Mouse (Mus musculus) intestine, embryonic 16.5 days (tissue): Measurements from ENCODE around the gene Dcbld1. TPM values are rescaled to one million over a fixed set of nuclear protein-coding genes. Genes with fewer than 3 reads are reported as not detected.
"Not testable (repeated sequence)": the region's sequence is repeated elsewhere in the genome, so short reads cannot be mapped to it uniquely, and the experiment has no call there.

Experiments used
- ATAC-seq: fragments of 200-750 bp; cut with Nextera tagmentation; 2 replicates; pipeline ENCODE4 v1.8.0; 2017; ENCODE audit warnings: moderate TSS enrichment, moderate library complexity
- H3K27ac ChIP-seq: fragments of 300-500 bp; sonication (generic); 2 replicates; pipeline ENCODE4 v1.5.1; 2014; ENCODE audit warnings: mild to moderate bottlenecking, low read length
- H3K27me3 ChIP-seq: fragments of 300-500 bp; sonication (generic); replicated peaks from 2 replicates; pipeline ENCODE4 v1.6.1; 2014; ENCODE audit warnings: low read length, control low read depth, mixed read lengths; ENCODE audit not compliant: control insufficient read depth, insufficient read depth
- H3K36me3 ChIP-seq: fragments of 300-500 bp; sonication (generic); 2 replicates; pipeline ENCODE4 v1.6.1; 2014; ENCODE audit warnings: low read length, control low read depth; ENCODE audit not compliant: control insufficient read depth, insufficient read depth
- H3K4me1 ChIP-seq: fragments of 300-500 bp; sonication (generic); 2 replicates; pipeline ENCODE4 v1.6.1; 2014; ENCODE audit warnings: low read length, control low read depth, mixed read lengths; ENCODE audit not compliant: control insufficient read depth, insufficient read depth
- H3K4me2 ChIP-seq: fragments of 300-500 bp; sonication (generic); 2 replicates; pipeline ENCODE4 v1.6.1; 2014; ENCODE audit warnings: low read depth, low read length, control low read depth
- H3K4me3 ChIP-seq: fragments of 300-500 bp; sonication (generic); 2 replicates; pipeline ENCODE4 v1.5.1; 2014; ENCODE audit warnings: mild to moderate bottlenecking, low read length
- H3K9ac ChIP-seq: fragments of 300-500 bp; sonication (generic); 2 replicates; pipeline ENCODE4 v1.6.1; 2014; ENCODE audit warnings: low read depth, low read length
- H3K9me3 ChIP-seq: fragments of 300-500 bp; sonication (generic); 2 replicates; pipeline ENCODE4 v1.6.1; 2016; ENCODE audit warnings: low read length, control low read depth; ENCODE audit not compliant: control insufficient read depth
- WGBS: fragments of 180-500 bp; shearing (Covaris S2); extraction: QIAGEN DNeasy Blood & Tissue Kit; methylation state at CpG from one replicate; pipeline ENCODE4 v1.1.7; 2014; 5-methylcytosine and 5-hydroxymethylcytosine counted together
- polyA plus RNA-seq: library from polyadenylated mRNA; unstranded; fragments of >200 nt; fragmentation: Nextera tagmentation; extraction: Ambion mirVana; gene quantifications from 2 replicates; pipeline ENCODE4 v1.2.1, GENCODE M21; 2015

Gene Dcbld1
- polyA plus RNA-seq, 1 experiment from 2014 or later, result 45.9 TPM

DNA sequence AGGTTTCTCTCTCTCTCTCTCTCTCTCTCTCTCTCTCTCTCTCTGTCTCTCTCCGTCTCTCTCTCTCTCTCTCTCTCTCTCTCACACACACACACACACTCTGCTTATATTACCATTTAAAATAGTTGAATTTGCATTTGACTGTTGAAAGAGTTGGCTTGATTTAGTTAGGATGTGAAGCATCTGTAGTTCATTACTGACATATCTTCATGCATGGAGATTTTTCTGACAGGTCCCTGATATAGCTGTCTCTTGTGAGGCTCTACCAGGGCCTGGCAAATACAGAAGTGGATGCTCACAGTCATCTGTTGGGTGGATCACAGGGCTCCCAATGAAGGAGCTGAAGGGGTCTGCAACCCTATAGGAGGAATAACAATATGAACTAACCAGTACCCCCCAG is 59.0 kb downstream of the Dcbld1 start:
- not testable (repeated sequence) for ATAC-seq, H3K9ac ChIP-seq, H3K4me1 ChIP-seq

DNA sequence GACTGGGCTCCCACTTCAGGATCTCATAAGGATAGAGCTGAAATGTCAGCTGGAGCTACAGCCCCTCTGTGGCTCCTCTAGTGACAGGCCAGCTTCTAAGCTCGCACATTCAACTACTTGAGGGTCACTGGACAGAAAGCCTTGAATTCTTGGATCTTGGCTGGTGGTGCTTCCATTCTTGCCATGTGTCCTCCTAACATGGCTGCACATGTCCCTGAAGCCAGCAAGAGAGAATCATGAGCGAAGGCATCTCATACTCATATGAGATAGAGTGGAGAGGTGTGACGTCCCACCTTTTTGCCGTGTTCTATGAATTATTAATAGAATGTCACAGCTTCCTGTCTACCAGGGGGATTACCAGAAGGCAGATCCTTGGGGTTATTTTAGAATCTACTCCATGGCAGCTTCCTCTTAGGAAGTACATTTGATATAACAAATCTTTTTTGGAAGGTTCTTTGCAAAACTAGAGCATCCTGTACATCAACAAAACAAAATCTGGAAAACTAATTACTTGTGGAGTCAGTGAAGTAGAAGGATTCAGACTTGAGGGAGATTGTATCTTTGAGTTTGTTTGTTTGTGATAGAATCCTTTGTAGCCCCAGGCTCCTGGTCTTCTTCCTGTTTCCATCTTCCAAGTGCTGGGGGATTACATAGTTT is 60.6 kb downstream of the Dcbld1 start:
- Histone ChIP-seq H3K9ac (no peak overlapping the region), H3K4me2 (no peak overlapping the region), H3K9me3 (no peaks in the 10 kb centered on the region), H3K27ac (no peak overlapping the region), H3K4me1 (no peaks in the 10 kb centered on the region), H3K36me3 (no peaks in the 10 kb centered on the region), H3K27me3 (no peaks in the 10 kb centered on the region), H3K4me3 (no peak overlapping the region)
- no peak for ATAC-seq
- 78% methylated on average over 4 of the region's 4 CpGs for WGBS

More for the DNA sequence above, 59.0 kb downstream of the Dcbld1 start:
- H3K4me2 ChIP-seq, H3K36me3 ChIP-seq, H3K27me3 ChIP-seq, H3K27ac ChIP-seq, H3K9me3 ChIP-seq, H3K4me3 ChIP-seq: not testable (repeated sequence)
- WGBS, result 74% methylated on average over 1 of the region's 1 CpGs

GRCm38 (mm10) chr10:52295934-52296333 is 62.5 kb downstream of the Dcbld1 start:
- no peaks in the 10 kb centered on the region for H3K4me1 ChIP-seq
- no peak overlapping the region for H3K27ac ChIP-seq
- H3K4me2 ChIP-seq, result no peak overlapping the region
- H3K36me3 ChIP-seq, result no peaks in the 10 kb centered on the region
- H3K9ac ChIP-seq, result no peak overlapping the region
- H3K9me3 ChIP-seq, result no peaks in the 10 kb centered on the region
- H3K27me3 ChIP-seq, result no peaks in the 10 kb centered on the region
- H3K4me3 ChIP-seq, result no peak overlapping the region
- no peak for ATAC-seq
- 89% methylated on average over 2 of the region's 2 CpGs for WGBS

GRCm38 (mm10) chr10:52298568-52298967 is 65.1 kb downstream of the Dcbld1 start:
- not testable (repeated sequence) for H3K27me3 ChIP-seq, ATAC-seq, H3K27ac ChIP-seq, H3K36me3 ChIP-seq, H3K4me2 ChIP-seq, H3K4me1 ChIP-seq, H3K9ac ChIP-seq, H3K9me3 ChIP-seq, H3K4me3 ChIP-seq

GRCm38 (mm10) chr10:52301766-52302165 is 68.3 kb downstream of the Dcbld1 start:
- H3K36me3 ChIP-seq, result 0 out of 2 replicates have a peak, but pooled peaks cover 3% of the 10 kb centered on the region
- H3K27me3 ChIP-seq, result no peaks in the 10 kb centered on the region
- H3K4me1 ChIP-seq, result no peaks in the 10 kb centered on the region
- ATAC-seq, result no peak
- H3K9me3 ChIP-seq, result no peaks in the 10 kb centered on the region
- H3K4me3 ChIP-seq, result no peak overlapping the region
- WGBS, result 94% methylated on average over 4 of the region's 4 CpGs
- no peak overlapping the region for H3K27ac ChIP-seq
- no peak overlapping the region for H3K9ac ChIP-seq
- no peak overlapping the region for H3K4me2 ChIP-seq

DNA sequence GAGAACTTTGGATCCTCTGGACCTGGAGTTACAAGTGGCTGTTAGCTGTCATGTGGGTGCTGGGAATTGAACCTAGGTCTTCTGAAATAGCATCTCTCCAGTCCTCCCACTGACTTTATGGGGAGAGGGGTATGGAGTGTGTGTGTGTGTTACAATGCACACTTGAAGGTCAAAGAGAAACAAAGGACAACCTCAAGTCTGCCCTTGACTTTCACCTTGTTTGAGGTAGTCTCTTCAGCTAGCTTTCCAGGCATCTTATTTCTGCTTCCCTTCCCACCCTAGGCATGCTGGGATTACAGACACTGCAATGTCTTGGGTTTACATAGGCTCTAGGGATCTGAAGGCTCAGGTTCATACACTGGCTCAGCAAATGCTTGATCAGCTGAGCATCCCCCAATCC is 68.9 kb downstream of the Dcbld1 start:
- H3K27ac ChIP-seq, result no peak overlapping the region
- no peak overlapping the region for H3K4me2 ChIP-seq
- H3K36me3 ChIP-seq, result 0 out of 2 replicates have a peak, but pooled peaks cover 3% of the 10 kb centered on the region
- H3K9ac ChIP-seq, result no peak overlapping the region
- no peaks in the 10 kb centered on the region for H3K9me3 ChIP-seq
- ATAC-seq, result no peak
- no peaks in the 10 kb centered on the region for H3K4me1 ChIP-seq
- no peak overlapping the region for H3K4me3 ChIP-seq
- no peaks in the 10 kb centered on the region for H3K27me3 ChIP-seq

DNA sequence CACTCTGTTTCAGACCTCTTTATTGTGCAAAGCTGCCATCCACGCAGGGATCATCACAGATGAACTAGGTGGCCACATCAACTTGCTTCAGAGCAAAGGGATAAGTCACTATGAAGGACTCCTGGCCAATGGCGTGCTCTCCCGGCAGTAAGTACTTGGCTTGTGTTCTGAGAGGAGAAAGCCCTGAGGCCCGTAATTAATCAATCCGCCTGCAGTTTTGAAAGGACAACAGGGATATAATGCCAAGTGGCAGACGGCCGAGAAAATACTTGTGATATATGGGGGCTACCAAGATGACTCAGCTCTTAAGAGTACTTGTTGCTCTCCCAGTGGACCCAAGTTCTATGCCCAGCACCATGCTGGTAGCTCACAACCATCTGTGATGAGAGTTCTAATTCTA is 71.2 kb downstream of the Dcbld1 start:
- WGBS, result 80% methylated on average over 7 of the region's 7 CpGs
- Histone ChIP-seq H3K9ac (no peak overlapping the region), H3K27ac (no peak overlapping the region), H3K4me1 (no peaks in the 10 kb centered on the region), H3K9me3 (no peaks in the 10 kb centered on the region), H3K27me3 (no peaks in the 10 kb centered on the region), H3K4me2 (no peak overlapping the region), H3K36me3 (0 out of 2 replicates have a peak, but pooled peaks cover 3% of the 10 kb centered on the region), H3K4me3 (no peak overlapping the region)
- no peak for ATAC-seq

DNA sequence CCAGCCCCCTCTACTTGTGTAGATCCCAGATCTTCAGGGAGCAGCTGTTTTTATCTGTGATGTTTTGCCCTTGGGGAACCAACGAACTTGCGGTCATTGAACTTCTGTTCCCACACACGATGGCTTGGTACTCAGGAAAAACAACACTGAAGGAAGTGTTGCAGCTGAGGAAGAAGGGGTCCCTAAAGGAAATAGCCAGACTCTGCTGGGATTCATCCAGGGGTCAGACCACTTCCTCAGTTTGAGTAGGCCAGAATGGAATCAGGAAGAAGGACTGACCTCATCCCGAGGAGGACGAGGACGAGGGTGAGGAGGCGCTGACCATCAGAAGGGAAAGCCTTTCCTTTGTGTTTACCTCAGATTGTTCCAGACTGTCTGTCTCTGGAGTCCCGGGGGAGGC is 75.8 kb downstream of the Dcbld1 start:
- Histone ChIP-seq H3K4me3 (no peak overlapping the region), H3K4me2 (no peak overlapping the region), H3K4me1 (no peaks in the 10 kb centered on the region), H3K27me3 (no peaks in the 10 kb centered on the region), H3K36me3 (peaks cover 17% of the 10 kb centered on the region), H3K27ac (no peak overlapping the region), H3K9me3 (no peaks in the 10 kb centered on the region), H3K9ac (no peak overlapping the region)
- peak; percentile 70 for ATAC-seq
- 69% methylated on average over 8 of the region's 8 CpGs for WGBS

DNA sequence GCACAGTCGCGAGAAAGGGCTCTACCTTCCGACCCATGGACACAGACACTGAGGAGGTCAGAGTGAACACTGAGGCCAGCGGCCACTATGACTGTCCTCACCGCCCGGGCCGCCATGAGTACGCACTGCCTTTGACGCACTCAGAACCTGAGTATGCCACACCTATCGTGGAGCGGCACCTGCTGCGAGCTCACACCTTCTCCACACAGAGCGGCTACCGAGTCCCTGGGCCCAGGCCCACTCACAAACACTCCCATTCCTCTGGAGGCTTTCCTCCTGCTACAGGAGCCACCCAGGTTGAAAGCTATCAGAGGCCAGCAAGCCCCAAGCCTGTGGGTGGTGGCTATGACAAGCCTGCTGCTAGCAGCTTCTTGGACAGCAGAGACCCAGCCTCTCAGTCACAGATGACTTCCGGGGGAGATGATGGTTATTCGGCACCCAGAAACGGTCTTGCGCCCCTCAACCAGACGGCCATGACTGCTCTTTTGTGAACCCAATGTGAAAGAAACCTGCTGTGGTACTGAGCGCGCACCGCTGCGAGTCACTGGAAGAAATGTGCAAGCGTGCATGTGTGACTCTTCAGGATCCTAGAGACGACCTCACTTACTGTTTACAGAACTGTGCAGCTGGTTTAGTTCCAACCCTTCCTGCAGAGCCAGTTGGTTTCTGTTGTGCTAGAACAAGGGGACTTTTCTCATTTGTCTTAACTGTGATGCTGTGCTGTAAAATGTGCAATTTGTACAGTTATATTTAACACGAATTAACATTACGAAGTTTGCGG is 86.3 kb downstream of the Dcbld1 start:
- H3K36me3 ChIP-seq, result no peaks in the 10 kb centered on the region
- no peaks in the 10 kb centered on the region for H3K27me3 ChIP-seq
- H3K4me1 ChIP-seq, result no peaks in the 10 kb centered on the region
- peak; percentile 58; the same call in 1 of the 2 replicates for ATAC-seq
- H3K9ac ChIP-seq, result no peak overlapping the region
- H3K4me2 ChIP-seq, result no peak overlapping the region
- H3K27ac ChIP-seq, result no peak overlapping the region
- H3K9me3 ChIP-seq, result no peaks in the 10 kb centered on the region
- WGBS, result 82% methylated on average over 28 of the region's 28 CpGs
- H3K4me3 ChIP-seq, result no peak overlapping the region
